Mouse (Mus musculus) cerebellum, postnatal 10 days (tissue): ENCODE data around the gene Trpm1.
"Not testable (repeated sequence)": the region's sequence is repeated elsewhere in the genome, so short reads cannot be mapped to it uniquely, and the experiment has no call there.

ENCODE experiments used
- DNase-seq, 2 experiments: peaks; one replicate each; pipeline ENCODE4 v3.0.0; 2021; ENCODE audit warnings: mixed read lengths in 2 of 2

The Trpm1 gene

GRCm38 (mm10) chr7:64153535-64153934 lies at the start of gene Trpm1:
Gene Trpm1 (plus strand): TSS chr7:64153835.
- DNase-seq = no peak

DNA sequence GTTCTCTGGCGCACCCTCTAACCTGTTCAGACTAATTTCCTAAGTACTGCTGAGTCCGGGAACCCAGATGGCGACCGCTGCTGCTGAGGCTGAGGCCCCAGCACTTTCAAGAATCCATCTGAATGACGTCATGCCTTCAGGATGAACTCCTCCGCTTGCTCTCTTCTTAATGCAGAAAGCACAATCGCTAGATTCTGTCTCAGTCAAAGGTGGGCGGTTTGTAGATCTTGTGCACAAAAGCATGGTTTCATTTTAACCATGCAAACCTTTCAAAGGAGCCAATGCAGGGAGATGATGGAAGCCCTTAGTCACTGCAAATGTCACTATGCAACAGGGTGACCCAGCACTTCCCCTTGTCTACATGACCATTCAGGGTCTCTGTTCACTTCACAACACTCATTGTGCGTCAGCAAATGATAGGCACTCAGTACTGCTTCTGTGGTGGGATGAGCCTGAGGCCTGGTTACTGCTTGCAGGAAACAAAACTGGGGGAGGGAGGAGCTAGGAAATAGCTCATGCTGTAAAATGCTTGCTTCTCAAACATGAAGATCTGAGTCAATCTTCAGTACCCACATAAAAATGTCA lies 31.4 kb upstream of the Trpm1 start:
- no peak for DNase-seq

DNA sequence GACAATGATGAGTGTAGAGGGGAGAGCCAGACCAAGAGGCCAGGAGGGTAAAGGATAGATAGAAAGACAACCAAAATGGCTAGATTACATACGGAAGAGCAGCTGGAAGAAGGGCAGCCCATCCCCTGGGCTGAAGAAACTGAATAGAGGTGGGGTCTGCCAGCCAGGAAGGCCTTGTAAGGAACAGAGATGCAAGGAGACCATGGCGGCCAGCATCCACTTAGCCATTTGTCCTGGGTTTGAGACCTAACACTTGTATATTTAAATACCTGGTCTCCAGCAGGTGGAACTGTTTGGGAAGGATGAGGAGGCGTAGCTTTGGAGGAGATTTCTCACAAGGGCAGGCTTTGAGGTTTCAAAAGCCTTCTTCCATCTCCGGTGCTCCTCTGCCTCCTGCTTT lies 29.9 kb upstream of the Trpm1 start:
- DNase-seq = no peak

DNA sequence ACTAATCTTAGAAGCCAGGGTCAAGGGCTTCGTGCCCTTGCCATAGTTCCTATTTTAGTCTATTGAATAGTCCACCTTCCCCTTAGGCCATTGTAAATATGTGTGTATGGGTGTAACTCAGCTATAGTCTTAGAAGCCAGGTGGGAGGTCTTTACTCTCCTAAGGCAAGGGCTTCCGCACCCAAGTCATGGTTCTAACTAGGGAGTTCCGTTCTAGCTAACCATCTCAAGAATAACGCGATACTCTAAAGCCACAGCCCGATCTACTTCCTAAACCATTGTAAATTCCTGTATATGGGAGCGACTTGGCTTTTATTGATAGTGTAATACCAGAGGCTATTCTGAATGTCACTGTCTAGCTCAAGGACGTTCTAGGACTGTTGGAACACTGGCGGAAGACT lies 27.6 kb upstream of the Trpm1 start:
- not testable (repeated sequence) for DNase-seq

- no peak for DNase-seq
Measured at GRCm38 (mm10) chr7:64139866-64140265, 13.8 kb upstream of the Trpm1 start.

- DNase-seq = no peak
Measured at GRCm38 (mm10) chr7:64141301-64142032, 12.2 kb upstream of the Trpm1 start.

GRCm38 (mm10) chr7:64149337-64149736 lies 4.3 kb upstream of the Trpm1 start:
- DNase-seq = no peak

- peak; percentile 59 to 62 for DNase-seq
Measured at GRCm38 (mm10) chr7:64149747-64150146, 3.9 kb upstream of the Trpm1 start.

DNA sequence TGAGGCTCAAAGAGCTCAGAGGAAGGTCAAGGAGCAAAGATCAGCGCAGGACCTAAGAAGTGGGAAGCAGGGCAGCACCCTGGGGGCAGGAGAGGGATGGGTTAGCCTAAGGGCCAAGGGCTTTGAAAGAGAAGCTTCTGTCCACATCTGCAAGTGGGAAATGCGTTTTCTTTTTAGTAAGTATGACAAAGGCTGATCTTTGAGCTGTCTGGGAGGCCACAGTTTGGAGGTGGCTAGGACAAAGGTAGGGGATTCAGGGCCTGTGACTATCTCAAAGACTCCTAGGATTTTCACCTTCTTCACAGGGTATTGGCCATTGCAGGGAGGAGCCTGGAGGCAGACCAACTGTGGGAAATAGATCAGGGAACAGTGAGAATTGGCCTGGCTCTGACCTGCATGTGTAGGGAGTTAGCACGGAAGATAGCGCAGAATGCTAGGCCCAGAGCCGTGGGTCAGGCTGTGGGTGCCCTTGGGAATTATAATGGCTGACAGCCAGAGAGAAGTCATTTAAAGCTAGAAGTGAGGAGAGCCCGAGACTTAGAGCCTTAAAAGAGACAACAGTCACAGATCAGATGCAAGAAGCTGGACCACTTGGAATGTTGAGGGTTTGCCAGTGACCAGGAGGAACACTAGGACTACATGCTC lies 3.1 kb upstream of the Trpm1 start:
- no peak for DNase-seq

- DNase-seq = peak in 1 of 2 experiments; percentile 30
Measured at GRCm38 (mm10) chr7:64155226-64155625, 1.6 kb downstream of the Trpm1 start.

DNA sequence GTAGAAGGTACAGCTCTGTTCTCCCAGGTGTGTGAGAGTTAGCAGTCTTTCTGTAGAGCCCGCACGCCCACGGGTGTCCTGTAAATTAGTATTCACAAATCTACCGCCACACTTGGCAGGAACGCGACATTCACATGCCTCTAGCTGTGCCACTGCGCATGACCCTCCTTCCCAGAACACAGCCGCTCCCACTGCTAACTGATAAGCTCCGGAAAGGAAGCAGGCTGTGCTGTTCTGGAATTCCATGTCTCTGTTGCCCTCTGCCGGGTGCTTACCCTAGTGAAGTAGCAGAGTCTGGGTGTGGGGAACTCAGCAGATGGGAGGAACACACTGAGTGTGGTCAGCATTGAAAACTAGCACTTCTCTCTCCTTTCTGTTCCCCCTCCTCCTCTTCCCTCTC lies 2.1 kb downstream of the Trpm1 start:
- peak; percentile 85 to 88 for DNase-seq

DNA sequence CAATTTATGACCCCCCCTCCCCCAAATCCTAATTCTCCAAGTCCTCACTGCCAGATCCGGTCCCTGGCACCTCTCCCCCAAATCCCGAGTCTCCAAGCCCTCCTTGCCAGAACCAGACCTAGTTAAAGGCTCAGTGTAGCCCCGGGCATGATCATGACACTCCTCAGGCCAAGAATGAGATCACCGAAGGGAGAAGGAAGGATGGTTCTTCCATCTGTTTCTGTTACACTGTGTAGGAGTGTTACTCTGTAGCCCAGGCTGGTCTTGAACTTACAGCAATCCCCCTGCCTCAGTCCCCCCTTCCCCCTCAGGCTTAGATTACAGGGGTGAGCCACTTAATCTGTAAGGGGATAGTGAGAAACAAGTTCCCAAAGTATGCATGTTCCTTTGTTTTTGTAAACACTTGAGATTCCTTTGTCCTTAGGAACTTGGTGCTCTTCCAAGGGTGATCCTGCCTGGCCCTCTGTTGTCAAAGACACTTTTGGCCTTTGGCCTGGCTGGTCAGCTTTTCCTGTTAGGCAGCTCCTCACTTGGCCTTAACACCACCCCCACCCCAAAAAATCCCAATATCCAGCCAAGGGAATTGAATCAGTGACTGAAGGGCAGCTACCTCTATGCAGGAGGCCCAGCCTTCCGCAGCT lies 2.8 kb downstream of the Trpm1 start:
- DNase-seq = peak; percentile 82 to 83

DNA sequence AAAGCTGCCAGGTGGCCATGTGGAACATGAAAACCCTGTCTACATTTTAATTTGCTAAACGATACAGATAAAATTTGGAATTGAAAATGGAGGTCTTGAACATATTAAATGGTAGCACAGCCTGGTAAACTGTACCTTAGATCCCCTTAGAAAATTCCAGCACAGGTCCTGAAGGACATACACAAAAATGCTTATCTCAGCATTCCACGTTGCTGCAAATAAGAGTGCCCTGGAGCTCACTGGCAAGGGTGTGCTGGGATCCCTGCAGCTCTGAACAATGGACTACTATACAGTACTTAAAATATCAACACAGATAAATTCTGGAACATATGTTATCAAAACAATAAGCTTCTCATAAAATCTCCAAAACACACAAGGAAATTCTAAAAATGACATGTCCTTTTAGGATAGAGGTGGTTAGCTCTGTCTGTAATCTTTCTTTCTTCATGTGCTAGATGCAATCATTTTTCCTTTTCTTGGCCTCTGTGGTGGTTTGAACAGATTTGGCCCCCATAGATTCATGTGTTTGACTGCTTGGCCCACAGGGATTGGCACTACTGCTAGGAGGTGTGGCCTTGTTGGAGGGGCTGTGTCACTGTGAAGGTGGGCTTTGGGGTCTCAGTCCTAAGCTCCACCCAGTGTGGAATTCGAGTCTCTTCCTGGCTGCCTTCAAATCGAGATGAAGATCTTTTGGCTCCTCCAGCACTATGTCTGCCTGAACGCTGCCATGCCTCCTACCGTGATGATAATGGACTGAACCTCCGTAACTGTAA lies 3.5 kb downstream of the Trpm1 start:
- DNase-seq = peak in 1 of 2 experiments; percentile 44

GRCm38 (mm10) chr7:64158281-64159055 lies 4.8 kb downstream of the Trpm1 start:
- DNase-seq = peak; percentile 50 to 52

- no peak for DNase-seq
Measured at GRCm38 (mm10) chr7:64159056-64159542, 5.5 kb downstream of the Trpm1 start.

DNA sequence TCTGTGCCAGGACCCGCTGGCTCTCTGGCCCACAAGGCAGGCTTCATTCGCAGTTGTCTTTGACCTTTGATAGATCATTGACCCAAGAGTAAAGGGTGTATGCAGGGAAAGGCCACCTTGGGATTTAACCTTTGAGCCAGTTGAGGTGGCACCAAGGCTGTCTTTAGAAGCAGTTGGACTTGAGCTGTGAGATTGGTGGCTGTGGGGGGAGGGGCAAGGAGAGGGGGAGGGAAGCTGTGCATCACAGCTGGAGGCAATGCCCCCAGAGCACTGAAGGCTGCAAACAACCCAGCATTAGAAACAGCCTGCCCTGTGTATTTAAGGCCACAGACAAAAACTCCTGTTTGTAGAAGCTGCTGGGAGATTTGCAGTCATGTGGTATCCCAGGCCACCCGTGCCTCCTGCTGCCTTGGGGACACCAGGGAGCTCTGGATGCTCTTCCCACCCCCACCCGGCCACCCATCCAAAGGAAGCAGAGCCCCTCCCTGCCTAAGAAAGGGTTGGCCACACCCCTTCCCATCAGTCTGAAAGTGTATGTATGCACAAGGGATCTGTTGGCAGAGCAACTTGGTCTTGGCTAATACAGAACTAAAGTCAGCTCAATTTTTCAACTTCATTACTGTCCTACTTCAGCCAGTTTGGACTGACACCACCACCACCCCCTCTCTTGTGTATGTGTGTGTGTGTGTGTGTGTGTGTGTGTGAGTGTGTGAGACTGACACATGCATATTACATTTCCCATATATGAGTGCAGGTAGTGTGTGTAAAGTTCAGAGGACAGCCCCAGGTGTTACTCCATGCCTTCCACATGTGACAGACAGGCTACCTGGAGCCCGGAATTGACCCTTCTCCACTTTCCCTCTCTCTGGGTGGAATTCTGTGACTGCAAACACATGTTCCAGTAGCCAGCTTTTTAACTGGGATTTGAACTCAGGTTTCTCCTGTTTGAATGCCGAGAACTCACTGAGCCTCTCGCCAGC lies 6.3 kb downstream of the Trpm1 start:
- DNase-seq = peak in 1 of 2 experiments; percentile 35

GRCm38 (mm10) chr7:64160737-64161470 lies 7.3 kb downstream of the Trpm1 start:
- DNase-seq = no peak

DNA sequence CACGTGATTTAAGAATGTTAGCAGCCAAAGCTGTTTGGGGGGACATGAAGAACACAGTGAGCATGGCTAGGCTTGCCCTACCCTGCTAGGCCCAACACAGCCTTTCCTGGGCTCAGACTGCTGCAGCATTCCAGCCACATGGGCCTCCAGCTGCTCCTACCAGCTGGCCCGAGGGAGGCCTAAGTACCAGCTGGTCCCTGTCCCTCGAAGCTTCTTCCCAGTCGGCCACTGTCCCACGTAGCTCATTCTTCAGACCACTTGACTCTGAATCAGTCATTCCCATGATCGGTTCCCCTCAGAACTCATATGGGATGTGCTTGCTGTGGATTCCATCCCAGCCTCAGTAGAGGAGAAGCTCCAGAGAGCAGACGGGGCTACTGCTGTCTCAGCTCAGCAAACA lies 8.4 kb downstream of the Trpm1 start:
- DNase-seq = peak in 1 of 2 experiments; percentile 35

DNA sequence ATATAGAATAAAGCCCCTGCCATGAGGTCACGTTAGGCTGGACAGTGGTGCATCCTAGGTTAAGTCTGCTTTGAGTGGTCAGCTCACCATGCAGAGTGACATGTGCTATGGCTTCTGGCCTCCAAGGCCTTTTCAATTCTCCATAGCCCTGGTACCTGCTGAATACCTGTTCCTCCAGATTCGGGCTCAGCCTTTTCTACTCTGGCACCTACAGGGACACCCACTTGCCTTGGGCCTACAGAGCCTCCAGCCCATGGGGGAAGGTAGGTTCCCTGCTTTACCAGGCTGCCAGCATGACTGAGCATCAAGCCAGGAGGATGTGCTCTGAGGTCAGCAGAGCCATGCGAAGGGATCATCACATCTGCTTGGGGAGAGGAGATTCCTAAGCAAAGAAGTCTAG lies 9.5 kb downstream of the Trpm1 start:
- DNase-seq = no peak

GRCm38 (mm10) chr7:64163890-64164289 lies 10.3 kb downstream of the Trpm1 start:
- no peak for DNase-seq
